Mouse (Mus musculus): ENCODE data around the gene Cacna1s. TPM values are rescaled to one million over a fixed set of nuclear protein-coding genes. Genes with fewer than 3 reads are reported as not detected.

Cacna1s gene
- polyA plus RNA-seq, 1 experiment from 2014 or later: not detected

DNA sequence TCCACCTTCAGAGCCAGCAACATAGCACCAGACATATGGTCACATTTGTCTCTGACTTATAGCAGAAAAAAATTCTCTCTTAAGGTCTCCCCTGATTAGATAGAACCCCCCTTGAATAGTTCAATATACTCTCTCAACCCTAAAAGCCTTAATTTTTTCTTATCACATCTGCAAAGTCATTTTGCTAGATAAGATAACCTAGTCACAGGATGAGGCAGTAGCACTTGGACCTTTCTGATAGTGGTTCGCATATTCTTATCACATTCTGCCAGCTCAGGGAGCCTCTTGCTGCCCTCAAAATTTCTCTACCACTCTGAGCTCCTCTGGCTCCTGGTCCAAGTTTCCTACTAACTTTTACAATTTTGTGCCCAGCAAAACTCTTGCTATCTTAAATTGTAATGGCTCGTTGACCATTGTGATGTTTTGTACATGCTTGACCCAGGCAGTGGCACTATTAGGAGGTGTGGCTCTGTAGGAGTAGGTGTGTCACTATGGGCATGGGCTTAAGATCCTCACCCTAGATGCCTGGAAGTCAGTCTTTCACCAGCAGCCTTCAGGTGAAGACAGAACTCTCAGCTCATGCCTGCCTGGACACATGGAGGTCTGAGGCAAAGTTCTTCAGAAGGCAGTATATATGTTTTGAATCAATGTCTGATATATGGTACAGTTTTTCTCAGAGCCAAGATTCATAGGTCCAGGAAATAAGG, 37.6 kb upstream of the Cacna1s start:
- Histone ChIP-seq H3K9ac (replicated peaks) (no peak overlapping the region), H3K27ac (ENCODE audit: low read depth) (peak overlapping the region; percentile 86), H3K4me3 (ENCODE audit: low read depth, low read length) (0 out of 2 replicates have a peak overlapping the region, but pooled peaks have one; percentile 7), H3K4me1 (ENCODE audit: insufficient read depth) (peaks cover 45% of the 10 kb centered on the region), H3K27me3 (ENCODE audit: insufficient read depth, low read length) (no peaks in the 10 kb centered on the region), H3K4me2 (ENCODE audit: low read depth, low read length) (peak overlapping the region; percentile 53), H3K36me3 (replicated peaks; ENCODE audit: insufficient read depth, low read length) (no peaks in the 10 kb centered on the region), H3K9me3 (ENCODE audit: low read length) (no peaks in the 10 kb centered on the region)
- ATAC-seq (peak; percentile 58), DNase-seq (no peak)
- TF ChIP-seq CTCF (IDR thresholded peaks at IDR 0.05; ENCODE audit: low read depth) (no peak), EP300 (IDR thresholded peaks at IDR 0.05; ENCODE audit: low read depth) (peak; percentile 100)
- WGBS (ENCODE audit: insufficient replicate concordance): 40% methylated on average over 2 of the region's 2 CpGs

DNA sequence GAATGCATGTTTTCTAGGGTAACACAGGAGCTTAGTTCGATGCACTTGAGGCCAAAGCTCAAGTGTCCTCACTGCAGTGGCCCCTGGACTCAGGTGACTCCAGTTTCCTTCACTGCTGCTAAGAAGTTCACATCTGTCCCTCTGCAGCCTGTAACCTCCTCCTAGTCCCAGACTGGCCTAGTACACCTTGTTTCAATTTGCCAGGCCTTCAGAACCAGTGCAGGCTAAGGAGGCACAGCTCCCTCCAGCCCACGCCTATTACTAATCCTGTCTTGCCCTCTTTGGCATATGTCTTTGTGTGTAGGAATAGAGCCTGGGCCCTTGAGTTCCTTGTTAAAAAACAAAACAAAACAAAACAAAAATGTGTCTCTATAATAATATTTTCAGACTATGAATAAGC, 35.2 kb upstream of the Cacna1s start:
- Histone ChIP-seq H3K4me2 (ENCODE audit: low read depth, low read length) (peak overlapping the region; percentile 85), H3K9ac (replicated peaks) (0 out of 2 replicates have a peak overlapping the region, but pooled peaks have one; percentile 76), H3K27me3 (ENCODE audit: insufficient read depth, low read length) (no peaks in the 10 kb centered on the region), H3K9me3 (ENCODE audit: low read length) (no peaks in the 10 kb centered on the region), H3K4me3 (ENCODE audit: low read depth, low read length) (peak overlapping the region; percentile 86), H3K36me3 (replicated peaks; ENCODE audit: insufficient read depth, low read length) (peaks cover 15% of the 10 kb centered on the region), H3K27ac (ENCODE audit: low read depth) (peak overlapping the region; percentile 45; the same call in 1 of the 2 replicates), H3K4me1 (ENCODE audit: insufficient read depth) (peaks cover 34% of the 10 kb centered on the region)
- no peak for DNase-seq
- WGBS (ENCODE audit: insufficient replicate concordance): 74% methylated on average over 2 of the region's 2 CpGs
- no peak for ATAC-seq
- TF ChIP-seq CTCF (IDR thresholded peaks at IDR 0.05; ENCODE audit: low read depth): no peak
- TF ChIP-seq EP300 (IDR thresholded peaks at IDR 0.05; ENCODE audit: low read depth): no peak

DNA sequence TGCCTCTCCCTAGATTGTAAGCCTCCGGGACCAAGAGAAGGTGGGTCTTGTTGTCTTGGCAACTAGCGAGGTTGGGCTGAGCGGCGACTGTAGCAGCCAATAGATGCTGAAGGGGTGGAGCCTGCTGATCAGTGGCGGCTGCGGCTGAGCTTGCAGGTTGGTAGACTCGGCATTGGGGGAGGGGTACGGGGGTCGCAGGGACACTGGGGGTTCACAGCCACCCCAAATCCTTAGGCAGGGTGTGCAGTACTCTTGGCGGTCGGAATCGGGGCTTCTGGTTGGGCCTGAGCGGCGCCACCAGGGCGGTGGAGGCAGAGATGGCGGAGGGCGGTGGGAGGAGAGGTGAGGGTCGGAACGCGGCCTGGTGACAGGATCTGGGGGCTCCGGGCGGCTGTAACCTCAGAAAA, 34.6 kb upstream of the Cacna1s start:
- Histone ChIP-seq H3K9me3 (ENCODE audit: low read length) (no peaks in the 10 kb centered on the region), H3K4me2 (ENCODE audit: low read depth, low read length) (peak overlapping the region; percentile 85), H3K27me3 (ENCODE audit: insufficient read depth, low read length) (no peaks in the 10 kb centered on the region), H3K27ac (ENCODE audit: low read depth) (peak overlapping the region; percentile 73), H3K4me1 (ENCODE audit: insufficient read depth) (peaks cover 34% of the 10 kb centered on the region), H3K9ac (replicated peaks) (peak overlapping the region; percentile 76), H3K36me3 (replicated peaks; ENCODE audit: insufficient read depth, low read length) (peaks cover 19% of the 10 kb centered on the region), H3K4me3 (ENCODE audit: low read depth, low read length) (peak overlapping the region; percentile 86)
- ATAC-seq (peak; percentile 94), DNase-seq (peak; percentile 91)
- WGBS (ENCODE audit: insufficient replicate concordance): 0% methylated on average over 22 of the region's 22 CpGs
- TF ChIP-seq EP300 (IDR thresholded peaks at IDR 0.05; ENCODE audit: low read depth) (no peak), CTCF (IDR thresholded peaks at IDR 0.05; ENCODE audit: low read depth) (no peak)

DNA sequence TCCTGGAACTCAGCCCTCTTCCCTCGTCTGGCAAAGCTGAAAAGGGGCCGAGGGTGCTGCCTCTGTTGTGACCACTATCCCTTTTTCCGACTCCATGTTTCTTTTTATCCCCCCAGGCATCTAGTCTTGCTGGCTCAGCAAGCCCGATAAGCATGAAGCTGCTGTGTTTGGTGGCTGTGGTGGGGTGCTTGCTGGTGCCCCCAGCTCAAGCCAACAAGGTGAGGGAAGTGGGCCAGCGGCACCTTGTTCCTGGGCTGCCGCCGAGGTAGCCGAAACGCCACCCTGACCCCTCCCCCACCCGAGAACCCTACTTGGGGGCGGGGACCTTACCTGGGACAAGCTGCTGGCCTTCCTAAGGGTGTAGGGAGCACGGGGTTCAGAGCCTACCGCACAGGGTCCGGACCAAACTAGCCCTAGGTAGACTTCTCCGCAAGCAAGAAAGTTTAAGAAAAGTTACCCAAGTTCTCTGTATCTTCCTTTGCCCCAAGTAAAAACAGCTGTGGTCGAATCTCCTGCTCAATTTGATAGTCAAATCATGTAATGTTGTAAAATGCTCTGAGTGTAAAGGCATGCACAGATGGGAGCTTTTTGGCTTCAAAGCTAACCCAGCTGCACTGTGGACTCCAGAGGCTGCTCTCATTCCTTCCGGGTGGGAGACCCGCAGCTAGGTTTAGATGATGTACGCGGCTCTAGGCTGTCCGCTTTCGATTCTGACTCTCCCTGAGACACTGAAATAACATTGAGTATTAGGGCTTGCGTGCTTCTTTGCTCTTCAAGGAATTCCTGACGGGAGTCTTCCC, 34.0 kb upstream of the Cacna1s start:
- Histone ChIP-seq H3K27ac (ENCODE audit: low read depth) (peak overlapping the region; percentile 73), H3K36me3 (replicated peaks; ENCODE audit: insufficient read depth, low read length) (peaks cover 26% of the 10 kb centered on the region), H3K27me3 (ENCODE audit: insufficient read depth, low read length) (no peaks in the 10 kb centered on the region), H3K4me2 (ENCODE audit: low read depth, low read length) (peak overlapping the region; percentile 85), H3K4me1 (ENCODE audit: insufficient read depth) (peaks cover 31% of the 10 kb centered on the region), H3K4me3 (ENCODE audit: low read depth, low read length) (peak overlapping the region; percentile 86), H3K9ac (replicated peaks) (peak overlapping the region; percentile 76), H3K9me3 (ENCODE audit: low read length) (no peaks in the 10 kb centered on the region)
- DNase-seq: peak; percentile 71
- WGBS (ENCODE audit: insufficient replicate concordance): 10% methylated on average over 24 of the region's 24 CpGs
- TF ChIP-seq EP300 (IDR thresholded peaks at IDR 0.05; ENCODE audit: low read depth): no peak
- no peak for TF ChIP-seq CTCF (IDR thresholded peaks at IDR 0.05; ENCODE audit: low read depth)
- peak; percentile 31 for ATAC-seq

DNA sequence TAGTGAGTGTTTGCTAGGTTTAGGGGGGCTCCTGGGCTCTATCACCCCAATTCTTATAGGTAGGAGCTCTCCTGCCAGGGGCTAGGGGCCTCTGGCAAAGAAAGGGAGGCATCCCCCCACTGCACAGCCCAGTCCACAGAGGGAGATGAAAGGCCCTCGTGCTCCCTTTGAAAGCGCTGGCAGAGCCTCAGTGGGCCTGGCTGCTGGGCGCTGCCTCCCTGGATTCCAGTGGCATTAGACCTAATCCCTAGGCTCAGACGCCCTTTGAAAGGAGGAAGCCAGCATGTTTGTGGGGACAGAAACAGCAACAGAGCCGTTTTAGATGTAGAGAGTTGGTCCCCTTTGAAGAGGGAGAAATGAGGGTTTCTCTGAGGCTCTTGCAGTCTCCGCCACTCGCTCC, 22.3 kb upstream of the Cacna1s start:
- Histone ChIP-seq H3K9me3 (ENCODE audit: low read length) (no peaks in the 10 kb centered on the region), H3K27ac (ENCODE audit: low read depth) (no peak overlapping the region), H3K4me2 (ENCODE audit: low read depth, low read length) (no peak overlapping the region), H3K4me3 (ENCODE audit: low read depth, low read length) (no peak overlapping the region), H3K4me1 (ENCODE audit: insufficient read depth) (no peaks in the 10 kb centered on the region), H3K27me3 (ENCODE audit: insufficient read depth, low read length) (no peaks in the 10 kb centered on the region), H3K36me3 (replicated peaks; ENCODE audit: insufficient read depth, low read length) (peaks cover 70% of the 10 kb centered on the region), H3K9ac (replicated peaks) (no peak overlapping the region)
- TF ChIP-seq CTCF (IDR thresholded peaks at IDR 0.05; ENCODE audit: low read depth) (no peak), EP300 (IDR thresholded peaks at IDR 0.05; ENCODE audit: low read depth) (no peak)
- ATAC-seq (no peak), DNase-seq (no peak)
- 87% methylated on average over 7 of the region's 7 CpGs for WGBS (ENCODE audit: insufficient replicate concordance)

DNA sequence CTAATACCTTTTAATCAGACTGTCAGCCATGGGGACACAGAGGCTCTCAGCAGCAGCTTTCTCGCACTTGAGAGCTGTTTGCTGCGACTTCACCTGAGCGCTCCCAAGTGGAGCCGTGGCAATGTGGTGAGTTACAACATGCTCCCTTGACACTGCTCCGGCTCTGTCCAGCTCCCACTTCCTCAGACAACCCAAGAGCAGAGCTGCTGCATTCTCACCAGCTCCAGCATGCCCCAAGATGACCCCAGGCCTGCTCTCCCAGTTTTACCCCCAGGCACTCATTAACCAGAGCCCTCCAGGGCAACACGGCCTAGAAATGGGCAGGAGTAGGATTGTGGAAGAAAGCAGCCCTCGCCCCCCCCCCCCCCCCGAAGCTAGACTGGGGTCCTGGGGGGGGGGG, 20.9 kb upstream of the Cacna1s start:
- TF ChIP-seq EP300 (IDR thresholded peaks at IDR 0.05; ENCODE audit: low read depth) (no peak), CTCF (IDR thresholded peaks at IDR 0.05; ENCODE audit: low read depth) (no peak)
- Histone ChIP-seq H3K36me3 (replicated peaks; ENCODE audit: insufficient read depth, low read length) (peaks cover 55% of the 10 kb centered on the region), H3K4me1 (ENCODE audit: insufficient read depth) (no peaks in the 10 kb centered on the region), H3K27me3 (ENCODE audit: insufficient read depth, low read length) (no peaks in the 10 kb centered on the region), H3K9me3 (ENCODE audit: low read length) (no peaks in the 10 kb centered on the region), H3K4me2 (ENCODE audit: low read depth, low read length) (no peak overlapping the region), H3K9ac (replicated peaks) (no peak overlapping the region), H3K4me3 (ENCODE audit: low read depth, low read length) (no peak overlapping the region), H3K27ac (ENCODE audit: low read depth) (no peak overlapping the region)
- WGBS (ENCODE audit: insufficient replicate concordance): 77% methylated on average over 6 of the region's 8 CpGs
- ATAC-seq (no peak), DNase-seq (no peak)
